Mouse (Mus musculus): ENCODE results near the gene Bpi. TPM values are rescaled to one million over a fixed set of nuclear protein-coding genes. Genes with fewer than 3 reads are reported as not detected.

Bpi gene
- polyA plus RNA-seq, 1 experiment from 2014 or later = not detected

GRCm38 (mm10) chr2:158305948-158306695 is 48.2 kb downstream of the Bpi start, which contains the start of gene Lbp:
Gene Lbp, plus strand, starts transcription at chr2:158306493.
- Histone ChIP-seq H3K36me3 (no peaks in the 10 kb centered on the region), H3K9me3 (replicated peaks) (no peaks in the 10 kb centered on the region), H3K4me3 (no peak within 1 kb of the TSS), H3K27me3 (no peaks in the 10 kb centered on the region), H3K27ac (no peak within 1 kb of the TSS), H3K4me2 (replicated peaks) (no peak within 1 kb of the TSS), H3K9ac (no peak within 1 kb of the TSS), H3K4me1 (peaks cover 6% of the 10 kb centered on the region)
- 0 out of 2 replicates have a peak, but pooled peaks have one; percentile 22 for ATAC-seq (ENCODE audit: low FRiP score)
- 40% methylated on average over 13 of the region's 13 CpGs for WGBS

GRCm38 (mm10) chr2:158306696-158307049 is 48.8 kb downstream of the Bpi start:
- Histone ChIP-seq H3K27me3 (no peaks in the 10 kb centered on the region), H3K27ac (no peak overlapping the region), H3K36me3 (no peaks in the 10 kb centered on the region), H3K4me3 (no peak overlapping the region), H3K4me2 (replicated peaks) (no peak overlapping the region), H3K4me1 (peaks cover 6% of the 10 kb centered on the region), H3K9me3 (replicated peaks) (no peaks in the 10 kb centered on the region), H3K9ac (no peak overlapping the region)
- ATAC-seq (ENCODE audit: low FRiP score) = no peak
- 50% methylated on average over 6 of the region's 6 CpGs for WGBS

GRCm38 (mm10) chr2:158308276-158308675 is 50.4 kb downstream of the Bpi start:
- Histone ChIP-seq H3K9ac (no peak overlapping the region), H3K4me2 (replicated peaks) (no peak overlapping the region), H3K27me3 (no peaks in the 10 kb centered on the region), H3K4me1 (peaks cover 6% of the 10 kb centered on the region), H3K27ac (no peak overlapping the region), H3K4me3 (no peak overlapping the region), H3K9me3 (replicated peaks) (no peaks in the 10 kb centered on the region), H3K36me3 (no peaks in the 10 kb centered on the region)
- no peak for ATAC-seq (ENCODE audit: low FRiP score)
- 46% methylated on average over 5 of the region's 5 CpGs for WGBS

- Histone ChIP-seq H3K36me3 (no peaks in the 10 kb centered on the region), H3K9me3 (replicated peaks) (no peaks in the 10 kb centered on the region), H3K4me3 (no peak overlapping the region), H3K27me3 (no peaks in the 10 kb centered on the region), H3K4me1 (peaks cover 4% of the 10 kb centered on the region; the same call in 1 of the 2 replicates), H3K27ac (no peak overlapping the region), H3K4me2 (replicated peaks) (no peak overlapping the region), H3K9ac (no peak overlapping the region)
- WGBS = 70% methylated on average over 1 of the region's 1 CpGs
- ATAC-seq (ENCODE audit: low FRiP score) = no peak
These were observed 55.2 kb downstream of the Bpi start for GRCm38 (mm10) chr2:158313089-158313488.

- Histone ChIP-seq H3K4me3 (no peak overlapping the region), H3K27ac (no peak overlapping the region), H3K9me3 (replicated peaks) (no peaks in the 10 kb centered on the region), H3K4me2 (replicated peaks) (no peak overlapping the region), H3K27me3 (no peaks in the 10 kb centered on the region), H3K4me1 (peaks cover 4% of the 10 kb centered on the region; the same call in 1 of the 2 replicates), H3K36me3 (no peaks in the 10 kb centered on the region), H3K9ac (no peak overlapping the region)
- 74% methylated on average over 8 of the region's 8 CpGs for WGBS
- no peak for ATAC-seq (ENCODE audit: low FRiP score)
These were observed 58.5 kb downstream of the Bpi start for GRCm38 (mm10) chr2:158316371-158316770.

GRCm38 (mm10) chr2:158317026-158317425 is 59.1 kb downstream of the Bpi start:
- no peaks in the 10 kb centered on the region for H3K9me3 ChIP-seq (replicated peaks)
- WGBS = 10% methylated on average over 5 of the region's 5 CpGs
- H3K27me3 ChIP-seq = no peaks in the 10 kb centered on the region
- no peak overlapping the region for H3K27ac ChIP-seq
- peaks cover 4% of the 10 kb centered on the region; the same call in 1 of the 2 replicates for H3K4me1 ChIP-seq
- ATAC-seq (ENCODE audit: low FRiP score) = peak; percentile 64; the same call in 1 of the 2 replicates
- no peak overlapping the region for H3K4me3 ChIP-seq
- H3K4me2 ChIP-seq (replicated peaks) = no peak overlapping the region
- no peaks in the 10 kb centered on the region for H3K36me3 ChIP-seq
- no peak overlapping the region for H3K9ac ChIP-seq

- Histone ChIP-seq H3K27me3 (no peaks in the 10 kb centered on the region), H3K4me1 (peaks cover 4% of the 10 kb centered on the region; the same call in 1 of the 2 replicates), H3K36me3 (no peaks in the 10 kb centered on the region), H3K9ac (no peak overlapping the region), H3K4me2 (replicated peaks) (no peak overlapping the region), H3K9me3 (replicated peaks) (no peaks in the 10 kb centered on the region), H3K27ac (no peak overlapping the region), H3K4me3 (no peak overlapping the region)
- 88% methylated on average over 6 of the region's 6 CpGs for WGBS
- ATAC-seq (ENCODE audit: low FRiP score) = no peak
These were observed 63.7 kb downstream of the Bpi start for GRCm38 (mm10) chr2:158321596-158321995.

GRCm38 (mm10) chr2:158322845-158323244 is 65.0 kb downstream of the Bpi start:
- H3K4me2 ChIP-seq (replicated peaks) = no peak overlapping the region
- no peaks in the 10 kb centered on the region for H3K4me1 ChIP-seq
- H3K9me3 ChIP-seq (replicated peaks) = no peaks in the 10 kb centered on the region
- no peak overlapping the region for H3K4me3 ChIP-seq
- no peak overlapping the region for H3K27ac ChIP-seq
- H3K9ac ChIP-seq = no peak overlapping the region
- ATAC-seq (ENCODE audit: low FRiP score) = no peak
- H3K36me3 ChIP-seq = no peaks in the 10 kb centered on the region
- WGBS = 76% methylated on average over 3 of the region's 3 CpGs
- H3K27me3 ChIP-seq = no peaks in the 10 kb centered on the region

GRCm38 (mm10) chr2:158324531-158325190 is 66.8 kb downstream of the Bpi start:
- H3K4me1 ChIP-seq = no peaks in the 10 kb centered on the region
- no peaks in the 10 kb centered on the region for H3K36me3 ChIP-seq
- 56% methylated on average over 10 of the region's 10 CpGs for WGBS
- H3K27me3 ChIP-seq = no peaks in the 10 kb centered on the region
- H3K9me3 ChIP-seq (replicated peaks) = no peaks in the 10 kb centered on the region
- ATAC-seq (ENCODE audit: low FRiP score) = peak; percentile 72; the same call in 1 of the 2 replicates
- H3K4me3 ChIP-seq = no peak overlapping the region
- H3K9ac ChIP-seq = no peak overlapping the region
- H3K27ac ChIP-seq = no peak overlapping the region
- H3K4me2 ChIP-seq (replicated peaks) = no peak overlapping the region; the same call in 1 of the 2 replicates

- Histone ChIP-seq H3K4me2 (replicated peaks) (no peak overlapping the region), H3K9me3 (replicated peaks) (no peaks in the 10 kb centered on the region), H3K9ac (no peak overlapping the region), H3K36me3 (no peaks in the 10 kb centered on the region), H3K27ac (no peak overlapping the region), H3K4me1 (no peaks in the 10 kb centered on the region), H3K4me3 (no peak overlapping the region), H3K27me3 (no peaks in the 10 kb centered on the region)
- 51% methylated on average over 8 of the region's 8 CpGs for WGBS
- ATAC-seq (ENCODE audit: low FRiP score) = no peak
These were observed 67.7 kb downstream of the Bpi start for GRCm38 (mm10) chr2:158325609-158326008.
